Mouse (Mus musculus): ENCODE data around the gene Sfmbt1. TPM values are rescaled to one million over a fixed set of nuclear protein-coding genes. Genes with fewer than 3 reads are reported as not detected.

Gene Sfmbt1
- polyA plus RNA-seq (2015; fragmentation: Nextera tagmentation; extraction: Ambion mirVana): 16.9 and 18.1 TPM in 2 replicates

GRCm38 (mm10) chr14:30714799-30715617 lies at the start of gene Sfmbt1:
TSS of gene Sfmbt1 (plus strand) at chr14:30714849.
- H3K4me2 ChIP-seq: peak within 1 kb of the TSS; percentile 73
- 1% methylated on average over 82 of the region's 87 CpGs for WGBS
- peak; percentile 60 for ATAC-seq (ENCODE audit: low FRiP score, low read depth)
- peaks cover 16% of the 10 kb centered on the region for H3K4me1 ChIP-seq (replicated peaks)
- H3K9ac ChIP-seq: peak within 1 kb of the TSS; percentile 81
- H3K4me3 ChIP-seq: peak within 1 kb of the TSS; percentile 63
- H3K9me3 ChIP-seq: no peaks in the 10 kb centered on the region
- peak within 1 kb of the TSS; percentile 96 for H3K27ac ChIP-seq (replicated peaks)
- no peaks in the 10 kb centered on the region for H3K36me3 ChIP-seq
- H3K27me3 ChIP-seq: no peaks in the 10 kb centered on the region

DNA sequence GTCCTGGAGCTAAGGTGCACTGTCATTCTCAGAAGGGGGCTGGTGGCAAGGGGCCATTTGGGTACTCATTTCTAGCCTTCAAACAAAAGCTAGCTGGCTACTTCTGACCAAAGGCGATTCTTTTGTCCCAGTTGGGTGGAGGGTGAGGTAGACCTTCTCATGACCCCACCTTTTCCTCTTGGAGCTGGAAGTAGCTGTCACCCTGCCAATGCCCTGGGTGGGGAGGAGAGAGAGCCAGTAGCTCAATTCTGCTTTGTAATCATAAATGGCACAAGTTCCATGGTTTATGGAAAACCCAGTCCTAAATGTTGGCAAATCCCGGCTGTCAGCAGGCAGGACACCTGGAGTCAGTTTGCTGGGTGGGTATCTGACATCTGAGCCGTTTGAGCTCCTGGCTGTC lies 48.6 kb upstream of the Sfmbt1 start:
- Histone ChIP-seq H3K4me3 (no peak overlapping the region), H3K4me2 (no peak overlapping the region), H3K9ac (no peak overlapping the region), H3K27me3 (no peaks in the 10 kb centered on the region), H3K4me1 (replicated peaks) (no peaks in the 10 kb centered on the region), H3K9me3 (no peaks in the 10 kb centered on the region), H3K36me3 (peaks cover 42% of the 10 kb centered on the region), H3K27ac (replicated peaks) (no peak overlapping the region)
- whole genome bisulfite sequencing: 86% methylated on average over 3 of the region's 3 CpGs
- no peak for ATAC-seq (ENCODE audit: low FRiP score, low read depth)

DNA sequence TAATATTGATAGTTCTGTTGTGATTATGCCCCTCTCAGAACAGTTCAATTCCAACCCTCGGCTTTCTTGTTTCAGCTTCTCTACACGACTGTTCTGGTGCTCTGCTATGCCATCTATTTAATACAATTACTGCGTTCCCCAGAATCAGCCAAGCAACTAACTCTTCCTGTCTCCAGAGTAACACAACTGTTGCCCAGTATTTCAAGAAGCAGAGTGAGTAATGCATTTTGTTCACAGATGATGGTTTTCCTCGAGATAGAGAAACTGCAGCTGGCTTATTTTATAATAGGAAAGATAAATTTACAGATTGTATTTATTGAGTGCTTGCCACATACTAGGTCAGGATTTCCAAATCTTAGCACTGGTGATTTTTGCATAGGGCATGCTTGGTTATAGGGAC lies 48.0 kb upstream of the Sfmbt1 start:
- no peak for ATAC-seq (ENCODE audit: low FRiP score, low read depth)

GRCm38 (mm10) chr14:30670161-30670560 lies 44.5 kb upstream of the Sfmbt1 start:
- no peak overlapping the region for H3K27ac ChIP-seq (replicated peaks)
- H3K4me2 ChIP-seq: no peak overlapping the region
- H3K9ac ChIP-seq: no peak overlapping the region
- no peak overlapping the region for H3K4me3 ChIP-seq
- peaks cover 35% of the 10 kb centered on the region; the same call in 1 of the 2 replicates for H3K36me3 ChIP-seq
- H3K27me3 ChIP-seq: no peaks in the 10 kb centered on the region
- H3K4me1 ChIP-seq (replicated peaks): no peaks in the 10 kb centered on the region
- no peaks in the 10 kb centered on the region for H3K9me3 ChIP-seq
- ATAC-seq (ENCODE audit: low FRiP score, low read depth): no peak
- WGBS: 89% methylated on average over 6 of the region's 6 CpGs

More for the DNA sequence above, 48.0 kb upstream of the Sfmbt1 start:
- Histone ChIP-seq H3K27ac (replicated peaks) (no peak overlapping the region), H3K36me3 (peaks cover 39% of the 10 kb centered on the region), H3K4me1 (replicated peaks) (no peaks in the 10 kb centered on the region), H3K4me2 (no peak overlapping the region), H3K9ac (no peak overlapping the region), H3K9me3 (no peaks in the 10 kb centered on the region), H3K27me3 (no peaks in the 10 kb centered on the region), H3K4me3 (no peak overlapping the region)
- 83% methylated on average over 4 of the region's 4 CpGs for WGBS

DNA sequence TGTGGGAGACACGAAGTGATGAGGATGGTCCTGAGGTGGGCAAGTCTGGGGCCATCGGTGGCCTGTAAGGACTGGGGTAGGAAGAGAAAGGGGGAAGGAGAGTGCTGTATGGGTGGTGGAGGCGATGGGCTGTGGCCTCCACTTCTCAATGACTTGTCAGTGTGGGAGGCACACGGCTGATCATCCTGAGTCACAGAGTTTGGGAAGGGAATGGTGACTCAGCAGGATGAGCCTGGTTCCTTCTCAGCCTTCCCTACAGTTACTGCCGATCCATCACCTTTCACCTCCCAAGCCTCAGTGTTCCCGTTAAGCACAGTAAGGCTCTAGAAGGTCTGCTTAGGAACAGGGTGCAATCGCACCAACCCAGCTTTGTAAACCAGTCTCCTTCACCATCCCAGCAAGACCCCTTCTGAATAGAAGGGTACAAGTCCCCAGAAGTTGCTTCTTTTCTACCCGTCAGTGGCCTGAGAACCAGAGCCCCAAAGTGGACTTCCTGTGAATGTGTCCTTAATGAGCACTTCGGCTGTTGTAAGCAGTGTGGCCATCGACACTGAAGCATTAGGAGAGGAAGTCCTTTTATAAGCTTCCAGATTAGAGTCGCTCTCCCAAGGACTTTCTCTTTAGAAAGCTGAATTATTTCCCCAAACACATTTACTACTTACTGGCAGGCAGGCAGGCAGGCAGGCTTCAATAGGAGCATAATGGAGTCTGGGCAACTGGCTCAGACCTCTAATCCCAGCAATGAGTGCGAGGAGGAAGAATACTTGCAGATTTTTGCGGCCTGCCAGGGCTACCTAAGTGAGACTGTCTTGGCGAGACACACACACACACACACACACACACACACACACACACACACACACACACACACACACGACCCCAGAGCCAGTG lies 43.3 kb upstream of the Sfmbt1 start:
- Histone ChIP-seq H3K36me3 (peaks cover 38% of the 10 kb centered on the region; the same call in 1 of the 2 replicates), H3K9ac (no peak overlapping the region), H3K4me1 (replicated peaks) (no peaks in the 10 kb centered on the region), H3K4me2 (no peak overlapping the region), H3K4me3 (no peak overlapping the region), H3K27ac (replicated peaks) (no peak overlapping the region; the same call in 1 of the 2 replicates), H3K27me3 (no peaks in the 10 kb centered on the region), H3K9me3 (no peaks in the 10 kb centered on the region)
- 77% methylated on average over 15 of the region's 15 CpGs for whole genome bisulfite sequencing
- ATAC-seq (ENCODE audit: low FRiP score, low read depth): no peak; the same call in 1 of the 2 replicates

DNA sequence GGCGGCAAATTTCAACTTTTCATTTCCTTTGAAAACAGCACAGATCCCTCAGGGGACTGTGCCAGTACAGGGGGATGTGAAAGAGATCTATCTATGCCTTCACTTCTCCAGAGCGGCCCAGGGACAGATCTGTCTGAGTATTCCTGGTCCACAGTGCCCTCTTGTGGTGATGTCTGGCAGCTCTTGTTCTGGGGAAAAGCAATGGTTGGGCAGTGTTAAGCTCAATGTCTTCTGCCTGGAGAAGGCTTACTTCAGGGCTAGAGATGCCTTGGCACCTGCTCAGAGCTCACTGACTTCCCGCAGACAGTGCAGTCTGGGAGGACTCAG lies 42.7 kb upstream of the Sfmbt1 start:
- H3K27ac ChIP-seq (replicated peaks): no peak overlapping the region; the same call in 1 of the 2 replicates
- no peak overlapping the region for H3K4me2 ChIP-seq
- WGBS: 20% methylated on average over 3 of the region's 3 CpGs

DNA sequence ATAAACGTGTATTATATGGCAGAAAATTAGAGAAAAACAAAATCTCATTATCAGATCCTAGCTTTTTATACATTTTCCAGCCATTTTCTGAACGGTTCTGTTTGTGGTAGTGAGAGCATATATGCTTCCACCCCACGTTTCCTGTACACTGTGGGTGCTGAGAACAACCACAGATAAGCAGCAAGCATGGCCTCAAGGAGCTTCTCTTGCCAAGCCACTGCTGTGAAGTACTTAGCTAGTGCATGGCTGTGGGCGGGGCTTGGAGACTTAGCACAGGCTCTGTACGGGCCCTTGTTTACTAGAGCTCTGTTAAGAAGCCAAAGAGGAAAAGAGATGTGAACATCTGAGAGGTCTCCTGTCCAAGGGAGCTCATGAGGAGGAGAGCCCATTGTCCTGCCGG lies 39.7 kb upstream of the Sfmbt1 start:
- Histone ChIP-seq H3K9me3 (no peaks in the 10 kb centered on the region), H3K4me2 (no peak overlapping the region), H3K9ac (no peak overlapping the region), H3K27ac (replicated peaks) (no peak overlapping the region), H3K4me1 (replicated peaks) (no peaks in the 10 kb centered on the region), H3K4me3 (no peak overlapping the region), H3K27me3 (no peaks in the 10 kb centered on the region), H3K36me3 (peaks cover 39% of the 10 kb centered on the region)
- no peak for ATAC-seq (ENCODE audit: low FRiP score, low read depth)
- WGBS: 78% methylated on average over 6 of the region's 6 CpGs

More for the DNA sequence above, 42.7 kb upstream of the Sfmbt1 start:
- Histone ChIP-seq H3K4me1 (replicated peaks) (no peaks in the 10 kb centered on the region), H3K9ac (no peak overlapping the region), H3K4me3 (no peak overlapping the region), H3K27me3 (no peaks in the 10 kb centered on the region), H3K9me3 (no peaks in the 10 kb centered on the region), H3K36me3 (peaks cover 39% of the 10 kb centered on the region; the same call in 1 of the 2 replicates)
- peak; percentile 95 for ATAC-seq (ENCODE audit: low FRiP score, low read depth)

DNA sequence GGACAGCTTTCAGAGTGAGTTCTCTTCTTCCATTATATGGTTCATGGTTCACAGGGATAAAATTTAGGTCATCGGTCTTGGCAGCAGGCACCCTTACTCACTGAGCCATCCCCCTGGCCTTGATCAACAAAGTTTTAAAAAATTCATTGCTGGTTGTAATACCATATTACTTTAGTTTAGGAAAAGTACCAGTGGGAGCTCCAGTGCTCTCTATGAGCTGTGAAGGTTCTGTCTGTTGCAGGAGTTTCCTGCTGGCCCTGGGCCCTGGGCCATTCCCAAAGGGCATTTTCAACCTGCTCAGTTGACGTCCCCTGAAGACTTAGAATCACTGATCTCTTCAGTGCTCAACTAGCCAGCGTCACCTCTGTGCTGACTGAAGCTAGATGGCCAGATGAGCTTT lies 32.5 kb upstream of the Sfmbt1 start:
- Histone ChIP-seq H3K9me3 (no peaks in the 10 kb centered on the region), H3K4me1 (replicated peaks) (no peaks in the 10 kb centered on the region), H3K27me3 (no peaks in the 10 kb centered on the region), H3K27ac (replicated peaks) (no peak overlapping the region), H3K36me3 (peaks cover 36% of the 10 kb centered on the region), H3K9ac (no peak overlapping the region), H3K4me2 (no peak overlapping the region), H3K4me3 (no peak overlapping the region)
- ATAC-seq (ENCODE audit: low FRiP score, low read depth): no peak
- WGBS: 94% methylated on average over 3 of the region's 3 CpGs

DNA sequence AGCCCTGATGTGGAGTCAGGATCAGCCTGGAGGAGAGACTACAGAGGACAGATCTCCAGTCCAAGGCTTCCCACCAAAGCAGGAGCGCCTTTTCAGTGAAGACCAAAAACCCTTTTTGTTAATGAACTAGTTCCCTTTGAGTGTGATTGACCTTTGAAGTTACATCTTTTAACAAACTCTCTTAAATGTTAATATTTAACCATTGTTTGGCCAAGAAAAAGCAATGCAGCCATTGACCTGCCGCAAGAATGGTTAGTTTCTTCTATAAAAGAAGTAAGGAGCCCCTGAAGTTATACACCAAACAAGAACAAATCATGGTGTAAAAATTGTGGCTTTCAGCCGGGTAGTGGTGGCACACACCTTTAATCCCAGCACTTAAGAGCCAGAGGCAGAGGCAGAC lies 24.0 kb upstream of the Sfmbt1 start:
- no peak overlapping the region for H3K4me2 ChIP-seq
- no peak overlapping the region for H3K4me3 ChIP-seq
- no peaks in the 10 kb centered on the region for H3K9me3 ChIP-seq
- H3K27ac ChIP-seq (replicated peaks): no peak overlapping the region
- WGBS: 87% methylated on average over 3 of the region's 3 CpGs
- H3K27me3 ChIP-seq: no peaks in the 10 kb centered on the region
- ATAC-seq (ENCODE audit: low FRiP score, low read depth): no peak
- H3K9ac ChIP-seq: no peak overlapping the region
- 0 out of 2 replicates have a peak, but pooled peaks cover 9% of the 10 kb centered on the region for H3K36me3 ChIP-seq
- H3K4me1 ChIP-seq (replicated peaks): no peaks in the 10 kb centered on the region; the same call in 1 of the 2 replicates

DNA sequence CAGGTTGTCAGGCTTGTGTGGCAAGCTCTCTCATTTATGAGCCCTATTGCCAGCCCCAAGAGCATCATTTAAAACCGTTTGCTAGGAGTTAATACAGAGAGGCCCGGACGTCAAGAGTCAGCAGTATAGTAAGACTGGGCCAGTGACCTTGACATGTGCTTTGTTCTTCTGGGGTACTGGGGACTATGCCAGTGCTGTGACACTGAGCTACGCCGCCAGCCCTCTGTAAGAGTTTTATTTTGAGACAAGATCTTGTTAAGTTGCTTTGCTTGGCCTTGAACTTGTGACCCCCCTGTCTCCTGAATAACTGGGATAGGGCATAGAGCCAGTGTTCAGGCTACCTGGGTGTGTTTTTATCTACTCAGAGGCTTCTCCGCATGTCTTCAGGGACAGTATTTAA lies 22.2 kb upstream of the Sfmbt1 start:
- Histone ChIP-seq H3K4me3 (no peak overlapping the region), H3K27ac (replicated peaks) (no peak overlapping the region), H3K27me3 (no peaks in the 10 kb centered on the region), H3K4me1 (replicated peaks) (peaks cover 5% of the 10 kb centered on the region), H3K4me2 (no peak overlapping the region), H3K36me3 (0 out of 2 replicates have a peak, but pooled peaks cover 9% of the 10 kb centered on the region), H3K9ac (no peak overlapping the region), H3K9me3 (no peaks in the 10 kb centered on the region)
- 86% methylated on average over 6 of the region's 6 CpGs for WGBS
- ATAC-seq (ENCODE audit: low FRiP score, low read depth): no peak

DNA sequence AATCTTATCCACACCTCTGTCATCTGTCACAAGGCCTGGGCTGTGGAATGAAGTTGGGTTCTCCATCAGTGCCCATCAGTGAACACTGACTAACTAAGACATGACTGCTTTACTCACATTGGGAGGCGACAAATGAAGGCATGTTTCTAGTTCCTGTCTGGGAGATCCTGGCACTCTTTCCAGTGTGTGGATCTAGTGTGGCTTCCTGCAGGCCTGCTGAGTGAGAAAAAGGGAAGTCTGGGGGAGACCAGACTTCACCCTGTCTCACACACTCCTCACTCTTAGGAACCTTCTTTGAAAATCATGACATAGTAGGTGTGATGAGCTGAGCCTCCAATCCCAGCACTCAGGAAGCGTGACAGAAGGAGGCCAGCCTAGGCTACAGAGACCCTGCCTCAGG lies 19.9 kb upstream of the Sfmbt1 start:
- Histone ChIP-seq H3K4me2 (no peak overlapping the region), H3K9me3 (no peaks in the 10 kb centered on the region), H3K27ac (replicated peaks) (0 out of 2 replicates have a peak overlapping the region, but pooled peaks have one; percentile 27), H3K36me3 (0 out of 2 replicates have a peak, but pooled peaks cover 8% of the 10 kb centered on the region), H3K9ac (no peak overlapping the region), H3K27me3 (no peaks in the 10 kb centered on the region), H3K4me3 (no peak overlapping the region), H3K4me1 (replicated peaks) (peaks cover 15% of the 10 kb centered on the region)
- whole genome bisulfite sequencing: 93% methylated on average over 2 of the region's 2 CpGs
- no peak for ATAC-seq (ENCODE audit: low FRiP score, low read depth)

DNA sequence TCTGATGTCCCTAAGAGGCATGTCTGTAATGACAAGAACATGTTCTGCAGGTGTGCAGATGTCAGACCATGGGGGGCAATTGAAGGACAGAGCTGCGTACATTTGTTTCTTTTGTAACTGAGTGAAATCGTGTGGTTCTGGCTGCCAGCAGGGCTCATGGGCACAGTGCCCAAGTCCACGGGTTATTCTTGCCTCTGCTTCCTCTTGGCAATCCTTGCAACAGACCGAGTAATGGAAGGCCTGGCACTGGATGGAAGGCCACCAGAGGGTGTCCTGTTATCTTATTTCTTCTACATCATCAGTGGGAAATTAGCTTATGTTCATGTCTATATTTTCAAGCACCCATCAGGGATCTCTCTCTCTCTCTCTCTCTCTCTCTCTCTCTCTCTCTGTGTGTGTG lies 19.0 kb upstream of the Sfmbt1 start:
- 45% methylated on average over 4 of the region's 4 CpGs for whole genome bisulfite sequencing
- Histone ChIP-seq H3K4me1 (replicated peaks) (peaks cover 15% of the 10 kb centered on the region), H3K27me3 (no peaks in the 10 kb centered on the region), H3K9ac (no peak overlapping the region), H3K9me3 (no peaks in the 10 kb centered on the region), H3K4me2 (no peak overlapping the region), H3K4me3 (no peak overlapping the region), H3K36me3 (no peaks in the 10 kb centered on the region), H3K27ac (replicated peaks) (peak overlapping the region; percentile 27; the same call in 1 of the 2 replicates)
- ATAC-seq (ENCODE audit: low FRiP score, low read depth): peak; percentile 55; the same call in 1 of the 2 replicates

Data from hindbrain, embryonic 15.5 days (tissue).